Mouse (Mus musculus) CH12.LX (cell line): ENCODE results near the gene Pon3. TPM values are rescaled to one million over a fixed set of nuclear protein-coding genes. Genes with fewer than 3 reads are reported as not detected.

Experiments
- DNase-seq: peaks from one replicate; pipeline ENCODE4 v3.0.0-alpha.2; 2013; ENCODE audit errors: extremely low read depth
- H3K27ac ChIP-seq: 2 replicates; pipeline ENCODE4 v1.5.1; 2012; ENCODE audit warnings: low read depth, mild to moderate bottlenecking, control low read depth, moderate library complexity; ENCODE audit not compliant: insufficient read depth
- H3K27me3 ChIP-seq: replicated peaks from 2 replicates; pipeline ENCODE3; 2012; ENCODE audit warnings: inconsistent platforms
- H3K36me3 ChIP-seq, 2 experiments: replicated peaks in 1 of 2; 2 replicates each; pipeline versions ENCODE3 to v1.6.1; 2012; ENCODE audit warnings: inconsistent platforms in 1 of 2, low read length in 1 of 2, mild to moderate bottlenecking in 1 of 2, mixed read lengths in 1 of 2, moderate library complexity in 1 of 2; ENCODE audit not compliant: control insufficient read depth in 1 of 2, insufficient read depth in 1 of 2
- H3K4me1 ChIP-seq, 2 experiments: 2 replicates each; pipeline ENCODE4 v1.6.1; 2012; ENCODE audit warnings: inconsistent platforms in 1 of 2, moderate library complexity in 1 of 2; ENCODE audit not compliant: insufficient read depth in 2 of 2, control insufficient read depth in 1 of 2
- H3K4me2 ChIP-seq: 2 replicates; pipeline ENCODE4 v1.6.1; 2012; ENCODE audit warnings: low read depth, mild to moderate bottlenecking, control low read depth; ENCODE audit not compliant: poor library complexity, insufficient read depth, severe bottlenecking
- H3K4me3 ChIP-seq, 3 experiments: fragments of 150-350 bp in 1 of 3; sonication (generic) in 1 of 3; replicated peaks in 1 of 3; 2 replicates each; pipeline versions ENCODE3 to v1.5.1; 2011 to 2012; ENCODE audit warnings: low read depth in 2 of 3, low read length in 2 of 3, mild to moderate bottlenecking in 2 of 3, moderate library complexity in 2 of 3, control low read depth in 1 of 3, improper control_type of control experiment in 1 of 3, inconsistent platforms in 1 of 3, mixed read lengths in 1 of 3; ENCODE audit not compliant: poor library complexity in 1 of 3
- H3K79me2 ChIP-seq: replicated peaks from 2 replicates; pipeline ENCODE4 v1.6.1; 2012; ENCODE audit warnings: mild to moderate bottlenecking, moderate library complexity; ENCODE audit not compliant: control insufficient read depth, poor library complexity, insufficient read depth, severe bottlenecking; ENCODE audit errors: extremely low read depth
- H3K9ac ChIP-seq: 2 replicates; pipeline ENCODE4 v1.6.1; 2012; ENCODE audit warnings: low read depth, mild to moderate bottlenecking, control low read depth, moderate library complexity; ENCODE audit not compliant: insufficient read depth
- H3K9me3 ChIP-seq: replicated peaks from 2 replicates; pipeline ENCODE3; 2012; ENCODE audit warnings: low read length, inconsistent platforms, mixed read lengths
- BHLHE40 ChIP-seq: IDR thresholded peaks from 2 replicates; pipeline ENCODE4 v1.6.1; 2011; ENCODE audit warnings: mild to moderate bottlenecking, low read depth, low read length, improper control_type of control experiment
- CHD1 ChIP-seq: IDR thresholded peaks from 2 replicates; pipeline ENCODE4 v1.6.1; 2012; ENCODE audit warnings: low read depth, low read length, improper control_type of control experiment, inconsistent platforms
- CHD2 ChIP-seq: IDR thresholded peaks from 2 replicates; pipeline ENCODE4 v1.6.1; 2011; ENCODE audit warnings: low read length, improper control_type of control experiment
- E2F4 ChIP-seq: IDR thresholded peaks from 2 replicates; pipeline ENCODE4 v1.6.1; 2011; ENCODE audit warnings: low read depth, low read length, improper control_type of control experiment; ENCODE audit not compliant: insufficient replicate concordance
- HCFC1 ChIP-seq: IDR thresholded peaks from 2 replicates; pipeline ENCODE4 v1.6.1; 2012; ENCODE audit warnings: low read depth, mild to moderate bottlenecking, inconsistent platforms, low read length, improper control_type of control experiment
- MAFK ChIP-seq: IDR thresholded peaks from 2 replicates; pipeline ENCODE4 v1.6.1; 2011; ENCODE audit warnings: low read length, improper control_type of control experiment; ENCODE audit not compliant: insufficient replicate concordance
- MEF2A ChIP-seq: IDR thresholded peaks from 2 replicates; pipeline ENCODE4 v1.6.1; 2014; ENCODE audit warnings: low read depth, mild to moderate bottlenecking, inconsistent platforms, low read length, improper control_type of control experiment, borderline replicate concordance
- MXI1 ChIP-seq: IDR thresholded peaks from 2 replicates; pipeline ENCODE4 v1.6.1; 2011; ENCODE audit warnings: mild to moderate bottlenecking, low read depth, low read length, improper control_type of control experiment
- MYC ChIP-seq: IDR thresholded peaks from 2 replicates; pipeline ENCODE4 v1.6.1; 2011; ENCODE audit warnings: low read depth, mild to moderate bottlenecking, improper control_type of control experiment, low read length
- NELFE ChIP-seq: IDR thresholded peaks from 2 replicates; pipeline ENCODE4 v1.6.1; 2011; ENCODE audit warnings: low read depth, low read length, improper control_type of control experiment
- NRF1 ChIP-seq: IDR thresholded peaks from 2 replicates; pipeline ENCODE4 v1.6.1; 2014; ENCODE audit warnings: low read depth, mild to moderate bottlenecking, inconsistent platforms, low read length, improper control_type of control experiment, moderate library complexity
- POLR2AphosphoS2 ChIP-seq: IDR thresholded peaks from 2 replicates; pipeline ENCODE4 v1.6.1; 2011; ENCODE audit warnings: low read depth, low read length, improper control_type of control experiment
- RAD21 ChIP-seq: IDR thresholded peaks from 2 replicates; pipeline ENCODE4 v1.6.1; 2011; ENCODE audit warnings: low read depth, mild to moderate bottlenecking, low read length, improper control_type of control experiment, moderate library complexity
- RCOR1 ChIP-seq: conservative IDR thresholded peaks from 2 replicates; pipeline ENCODE4 v1.6.1; 2012; ENCODE audit warnings: low read depth, mild to moderate bottlenecking, inconsistent platforms, low read length, improper control_type of control experiment
- SIN3A ChIP-seq: IDR thresholded peaks from 2 replicates; pipeline ENCODE4 v1.6.1; 2012; ENCODE audit warnings: low read length, improper control_type of control experiment, inconsistent platforms
- SMC3 ChIP-seq: IDR thresholded peaks from 2 replicates; pipeline ENCODE4 v1.6.1; 2011; ENCODE audit warnings: low read depth, low read length, improper control_type of control experiment
- TBP ChIP-seq: conservative IDR thresholded peaks from 2 replicates; pipeline ENCODE4 v1.6.1; 2011; ENCODE audit warnings: low read depth, low read length, improper control_type of control experiment
- TCF12 ChIP-seq: IDR thresholded peaks from 2 replicates; pipeline ENCODE4 v1.6.1; 2014; ENCODE audit warnings: low read depth, mild to moderate bottlenecking, inconsistent platforms, low read length, improper control_type of control experiment
- UBTF ChIP-seq: IDR thresholded peaks from 2 replicates; pipeline ENCODE4 v1.6.1; 2012; ENCODE audit warnings: low read depth, mild to moderate bottlenecking, inconsistent platforms, low read length, improper control_type of control experiment, moderate library complexity
- USF2 ChIP-seq: conservative IDR thresholded peaks from 2 replicates; pipeline ENCODE4 v1.6.1; 2011; ENCODE audit warnings: low read depth, low read length, improper control_type of control experiment
- ZKSCAN1 ChIP-seq: IDR thresholded peaks from 2 replicates; pipeline ENCODE4 v1.6.1; 2012; ENCODE audit warnings: low read depth, inconsistent platforms, low read length, improper control_type of control experiment, borderline replicate concordance
- ZNF384 ChIP-seq: IDR thresholded peaks from 2 replicates; pipeline ENCODE4 v1.6.1; 2012; ENCODE audit warnings: low read depth, low read length, improper control_type of control experiment, inconsistent platforms
- dilution Hi-C: fragments of 300-500 bp; cut with MboI; formaldehyde crosslinking; loops from 2 replicates; pipeline ENCODE4 v1.14.3; 2020; ENCODE audit warnings: low sequenced_read_pairs; ENCODE audit not compliant: extremely low pct_unique_long_range_greater_than_20kb, extremely low pct_ligation_motif_present
- in situ Hi-C: fragments of 300-500 bp; cut with MboI; formaldehyde crosslinking; loops from 3 replicates; pipeline ENCODE4 v1.14.3; 2019; ENCODE audit warnings: low sequenced_read_pairs, low pct_ligation_motif_present, low pct_unique_long_range_greater_than_20kb, mixed read lengths
- polyA plus RNA-seq: library from polyadenylated mRNA; unstranded; fragments of >175 nt; gene quantifications from 2 replicates; pipeline ENCODE4 v1.2.1, GENCODE M21; 2012; ENCODE audit warnings: low read depth; ENCODE audit not compliant: insufficient read length
- total RNA-seq, 2 experiments: library from RNA; depleted of rRNA; stranded (reverse); fragments of 300-350 nt in 1 of 2; fragments of >200 nt in 1 of 2; gene quantifications; 2 replicates each; pipeline ENCODE4 v1.2.3; 2012 to 2014

The Pon3 gene
- total and polyA plus RNA-seq, 3 experiments = 13.4 to 33.1 (median 27.5) TPM

- dilution Hi-C loops (no loop called here), in situ Hi-C loops (loop anchor here (10.0 kb wide), 1 partner anchor 148 kb away; the partner anchor contains the start of gene Asb4)
- H3K79me2 ChIP-seq = no peaks in the 10 kb centered on the region
- peaks cover 7 to 66% of the 10 kb centered on the region in 2 experiments for H3K36me3 ChIP-seq
- DNase-seq = no peak
- H3K27me3 ChIP-seq = no peaks in the 10 kb centered on the region
- H3K4me1 ChIP-seq = peaks cover 0 to 14% of the 10 kb centered on the region in 2 experiments; a peak in 2 of 4 replicates
- no peak overlapping the region for H3K4me2 ChIP-seq
- H3K4me3 ChIP-seq = no peak overlapping the region
- H3K9ac ChIP-seq = no peak overlapping the region
- no peaks in the 10 kb centered on the region for H3K9me3 ChIP-seq
- TF ChIP-seq ZNF384 = no peak
- TF ChIP-seq ZKSCAN1 = no peak
- no peak for TF ChIP-seq CHD2
- TF ChIP-seq NRF1 = no peak
- TF ChIP-seq POLR2AphosphoS2 = no peak
- TF ChIP-seq TBP = no peak
- no peak for TF ChIP-seq SIN3A
- TF ChIP-seq MXI1 = no peak
- no peak for TF ChIP-seq CHD1
- TF ChIP-seq TCF12 = no peak
- TF ChIP-seq BHLHE40 = no peak
- TF ChIP-seq MEF2A = no peak
- TF ChIP-seq UBTF = no peak
- TF ChIP-seq MAFK = no peak
- TF ChIP-seq E2F4 = no peak
- no peak for TF ChIP-seq RCOR1
- no peak overlapping the region for H3K27ac ChIP-seq
These were observed 19.2 kb downstream of the Pon3 start for GRCm38 (mm10) chr6:5236843-5237371.

- H3K4me1 ChIP-seq = peaks cover 0 to 14% of the 10 kb centered on the region in 2 experiments; a peak in 2 of 4 replicates
- H3K4me3 ChIP-seq = no peak overlapping the region
- H3K79me2 ChIP-seq = no peaks in the 10 kb centered on the region
- dilution Hi-C loops (no loop called here), in situ Hi-C loops (loop anchor here (10.0 kb wide), 1 partner anchor 150 kb away; the partner anchor contains the start of gene Asb4)
- peaks cover 7 to 69% of the 10 kb centered on the region in 2 experiments for H3K36me3 ChIP-seq
- TF ChIP-seq MYC = no peak
- TF ChIP-seq ZNF384 = no peak
- no peak for TF ChIP-seq HCFC1
- no peak for TF ChIP-seq E2F4
- no peak for TF ChIP-seq MAFK
- no peak for TF ChIP-seq NELFE
- TF ChIP-seq MEF2A = no peak
- no peak for TF ChIP-seq USF2
- TF ChIP-seq SMC3 = no peak
- no peak for TF ChIP-seq POLR2AphosphoS2
- no peak for TF ChIP-seq NRF1
- no peak for TF ChIP-seq RAD21
- no peak for DNase-seq
- H3K9me3 ChIP-seq = no peaks in the 10 kb centered on the region
- H3K9ac ChIP-seq = no peak overlapping the region
- H3K4me2 ChIP-seq = no peak overlapping the region
- H3K27ac ChIP-seq = no peak overlapping the region
- no peaks in the 10 kb centered on the region for H3K27me3 ChIP-seq
These were observed 21.5 kb downstream of the Pon3 start for GRCm38 (mm10) chr6:5234563-5234962.
